Mouse (Mus musculus): ENCODE data around the gene Pdxp. TPM values are rescaled to one million over a fixed set of nuclear protein-coding genes. Genes with fewer than 3 reads are reported as not detected.

Gene Pdxp
- polyA plus RNA-seq, 1 experiment: 33.1 TPM

- Histone ChIP-seq H3K4me3 (no peak overlapping the region), H3K27me3 (ENCODE audit: control insufficient read depth, insufficient read depth, insufficient read length) (peaks cover 1% of the 10 kb centered on the region), H3K4me2 (ENCODE audit: low read depth) (no peak overlapping the region), H3K79me2 (ENCODE audit: control insufficient read depth, insufficient read depth) (no peaks in the 10 kb centered on the region), H3K36me3 (ENCODE audit: control insufficient read depth, insufficient read depth) (no peaks in the 10 kb centered on the region), H3ac (ENCODE audit: control insufficient read depth, insufficient read length) (no peak overlapping the region)
- TF ChIP-seq MAX (IDR thresholded peaks at IDR 0.05; ENCODE audit: low read depth) (no peak), E2F4 (IDR thresholded peaks at IDR 0.05; ENCODE audit: insufficient read depth) (no peak), MYOG (IDR thresholded peaks at IDR 0.05; ENCODE audit: control insufficient read depth in 1 of 3, insufficient read depth in 1 of 3, insufficient read length in 2 of 3, low read depth in 2 of 3) (no peak)
Observed at GRCm38 (mm10) chr15:78959537-78959936, 45.8 kb downstream of the Pdxp start.

- TF ChIP-seq MAX (IDR thresholded peaks at IDR 0.05; ENCODE audit: low read depth): no peak
- TF ChIP-seq USF1 (IDR thresholded peaks at IDR 0.05; ENCODE audit: low read depth): no peak
- TF ChIP-seq MYOD1 (IDR thresholded peaks at IDR 0.05; ENCODE audit: control insufficient read depth in 1 of 3, insufficient read length in 2 of 3, low read depth in 2 of 3): peak in 1 of 3 experiments; percentile 7
- TF ChIP-seq TCF12 (IDR thresholded peaks at IDR 0.05; ENCODE audit: insufficient read depth, poor library complexity, severe bottlenecking): no peak
- TF ChIP-seq POLR2AphosphoS2 (IDR thresholded peaks at IDR 0.05; ENCODE audit: insufficient read length, low read depth): no peak
- no peak for TF ChIP-seq MYOG (IDR thresholded peaks at IDR 0.05; ENCODE audit: control insufficient read depth in 1 of 3, insufficient read depth in 1 of 3, insufficient read length in 2 of 3, low read depth in 2 of 3)
- no peak overlapping the region for H3K4me3 ChIP-seq
- no peaks in the 10 kb centered on the region for H3K36me3 ChIP-seq (ENCODE audit: control insufficient read depth, insufficient read depth)
- H3K79me2 ChIP-seq (ENCODE audit: control insufficient read depth, insufficient read depth): no peaks in the 10 kb centered on the region
- H3K4me2 ChIP-seq (ENCODE audit: low read depth): no peak overlapping the region
- no peak overlapping the region for H3ac ChIP-seq (ENCODE audit: control insufficient read depth, insufficient read length)
- peaks cover 7% of the 10 kb centered on the region for H3K27me3 ChIP-seq (ENCODE audit: control insufficient read depth, insufficient read depth, insufficient read length)
Observed at GRCm38 (mm10) chr15:78960088-78960487, 46.4 kb downstream of the Pdxp start.

GRCm38 (mm10) chr15:78962885-78963284 lies 49.2 kb downstream of the Pdxp start:
- H3K36me3 ChIP-seq (ENCODE audit: control insufficient read depth, insufficient read depth): no peaks in the 10 kb centered on the region
- H3K79me2 ChIP-seq (ENCODE audit: control insufficient read depth, insufficient read depth): no peaks in the 10 kb centered on the region
- no peak overlapping the region for H3ac ChIP-seq (ENCODE audit: control insufficient read depth, insufficient read length)

More at GRCm38 (mm10) chr15:78962885-78963284, 49.2 kb downstream of the Pdxp start:
- no peak overlapping the region for H3K4me2 ChIP-seq (ENCODE audit: low read depth)
- H3K27me3 ChIP-seq (ENCODE audit: control insufficient read depth, insufficient read depth, insufficient read length): peaks cover 33% of the 10 kb centered on the region
- TF ChIP-seq POLR2A (IDR thresholded peaks at IDR 0.05; ENCODE audit: insufficient read length, low read depth): no peak
- peak in 2 of 3 experiments; percentile 42 to 54 for TF ChIP-seq MYOD1 (IDR thresholded peaks at IDR 0.05; ENCODE audit: control insufficient read depth in 1 of 3, insufficient read length in 2 of 3, low read depth in 2 of 3)
- no peak for TF ChIP-seq CEBPB (IDR thresholded peaks at IDR 0.05; ENCODE audit: insufficient read depth, poor library complexity, severe bottlenecking)
- no peak for TF ChIP-seq SRF (IDR thresholded peaks at IDR 0.05; ENCODE audit: control insufficient read depth, insufficient read length, low read depth)
- no peak for TF ChIP-seq MAX (IDR thresholded peaks at IDR 0.05; ENCODE audit: low read depth)
- TF ChIP-seq POLR2AphosphoS2 (IDR thresholded peaks at IDR 0.05; ENCODE audit: insufficient read length, low read depth): no peak
- H3K4me3 ChIP-seq: no peak overlapping the region

Other genes with a start within 250 kb of the Pdxp start
- 0.07 TPM for gene Elfn2, start 195.1 kb upstream of the Pdxp start, polyA plus RNA-seq (2012; fragmentation: generic; extraction: Trizol)
- gene Mfng, start 140.4 kb upstream of the Pdxp start, polyA plus RNA-seq (2012; fragmentation: generic; extraction: Trizol): 0.06 TPM
- 1.4 TPM for gene Card10, start 110.9 kb upstream of the Pdxp start, polyA plus RNA-seq (2012; fragmentation: generic; extraction: Trizol)
- 76.0 TPM for gene Cdc42ep1, start 71.3 kb upstream of the Pdxp start, polyA plus RNA-seq (2012; fragmentation: generic; extraction: Trizol)
- 2.2 TPM for gene Lgals2, start 58.4 kb upstream of the Pdxp start, polyA plus RNA-seq (2012; fragmentation: generic; extraction: Trizol)
- 89.3 TPM for gene Gga1, start 36.7 kb upstream of the Pdxp start, polyA plus RNA-seq (2012; fragmentation: generic; extraction: Trizol)
- gene Gm49510, start 14.3 kb upstream of the Pdxp start, polyA plus RNA-seq (2012; fragmentation: generic; extraction: Trizol): 0.04 TPM
- 11.1 TPM for gene Sh3bp1, start 14.2 kb upstream of the Pdxp start, polyA plus RNA-seq (2012; fragmentation: generic; extraction: Trizol)
- 13,722 TPM for gene Lgals1, start 12.8 kb downstream of the Pdxp start, polyA plus RNA-seq (2012; fragmentation: generic; extraction: Trizol)
- 101 TPM for gene Nol12, start 21.0 kb downstream of the Pdxp start, polyA plus RNA-seq (2012; fragmentation: generic; extraction: Trizol)
- 19.9 TPM for gene Triobp, start 33.8 kb downstream of the Pdxp start, polyA plus RNA-seq (2012; fragmentation: generic; extraction: Trizol)
- gene H1f0, start 114.5 kb downstream of the Pdxp start, polyA plus RNA-seq (2012; fragmentation: generic; extraction: Trizol): 423 TPM
- 0.44 TPM for gene Galr3, start 128.0 kb downstream of the Pdxp start, polyA plus RNA-seq (2012; fragmentation: generic; extraction: Trizol)
- gene Ankrd54, start 149.0 kb downstream of the Pdxp start, polyA plus RNA-seq (2012; fragmentation: generic; extraction: Trizol): 36.1 TPM
- 315 TPM for gene Eif3l, start 161.3 kb downstream of the Pdxp start, polyA plus RNA-seq (2012; fragmentation: generic; extraction: Trizol)
- 18.0 TPM for gene Micall1, start 195.0 kb downstream of the Pdxp start, polyA plus RNA-seq (2012; fragmentation: generic; extraction: Trizol)
- gene Polr2f, start 227.1 kb downstream of the Pdxp start, polyA plus RNA-seq (2012; fragmentation: generic; extraction: Trizol): 388 TPM
- gene 1700088E04Rik, start 227.3 kb downstream of the Pdxp start, polyA plus RNA-seq (2012; fragmentation: generic; extraction: Trizol): 15.2 TPM